Mouse (Mus musculus): ENCODE results near the gene Gm43302.
"Not testable (repeated sequence)": the region's sequence is repeated elsewhere in the genome, so short reads cannot be mapped to it uniquely, and the experiment has no call there.

Gm43302 gene

GRCm38 (mm10) chr5:105199149-105199548, 94.3 kb downstream of the Gm43302 start:
- DNase-seq (ENCODE audit: low spot score in 2 of 2): not testable (repeated sequence)

- not testable (repeated sequence) for DNase-seq (ENCODE audit: low spot score in 2 of 2)
Measured at GRCm38 (mm10) chr5:105197915-105198560, 95.5 kb downstream of the Gm43302 start.

- not testable (repeated sequence) for DNase-seq (ENCODE audit: low spot score in 2 of 2)
Measured at GRCm38 (mm10) chr5:105196308-105196707, 97.2 kb downstream of the Gm43302 start.

GRCm38 (mm10) chr5:105192536-105192935, 101.0 kb downstream of the Gm43302 start:
- not testable (repeated sequence) for DNase-seq (ENCODE audit: low spot score in 2 of 2)

- DNase-seq (ENCODE audit: low spot score in 2 of 2): no peak
Measured at GRCm38 (mm10) chr5:105181446-105181845, 112.0 kb downstream of the Gm43302 start.
